Mouse (Mus musculus) adrenal gland (tissue): ENCODE data around the gene Klhl8.
"Not testable (repeated sequence)": the region's sequence is repeated elsewhere in the genome, so short reads cannot be mapped to it uniquely, and the experiment has no call there.

Source experiments
- intact Hi-C: fragments of 180-260 bp; cut with DNase I; formaldehyde crosslinking; loops from one replicate; pipeline ENCODE4 v1.15.1; 2025
- long read RNA-seq, 2 experiments: library from polyadenylated mRNA; unstranded; transcript quantifications; one replicate each; pipeline ENCODE4 v2.0.0; 2020; ENCODE audit warnings: borderline replicate concordance in 1 of 2; ENCODE audit not compliant: insufficient replicate concordance in 1 of 2

Klhl8 gene
- long read RNA-seq, experiment 1, transcript Klhl8-201 (10 exons, 3,193 nt), result major isoform, 9 of 21 reads
- long read RNA-seq, experiment 1, partial matches to known transcripts, result 3 of 21 reads
- long read RNA-seq, experiment 1, other reads (novel, unspliced or antisense), result 9 of 21 reads
- long read RNA-seq, experiment 2, transcript Klhl8-201 (10 exons, 3,193 nt), result major isoform, 13 of 21 reads
- long read RNA-seq, experiment 2, partial matches to known transcripts, result 5 of 21 reads
- long read RNA-seq, experiment 2, other reads (novel, unspliced or antisense), result 3 of 21 reads

- intact Hi-C loops, result no loop called here
These were observed at the start of gene Klhl8 for GRCm38 (mm10) chr5:103910748-103911409. Gene Klhl8 (minus strand): TSS chr5:103911259.

GRCm38 (mm10) chr5:103954638-103955037 lies 43.6 kb upstream of the Klhl8 start:
- intact Hi-C loops, result no loop called here

- intact Hi-C loops, result no loop called here
These were observed 42.4 kb upstream of the Klhl8 start for GRCm38 (mm10) chr5:103953135-103954083.

- intact Hi-C loops, result not testable (repeated sequence)
These were observed 39.1 kb upstream of the Klhl8 start for GRCm38 (mm10) chr5:103950138-103950537.

GRCm38 (mm10) chr5:103943183-103943582 lies 32.1 kb upstream of the Klhl8 start:
- intact Hi-C loops, result no loop called here

GRCm38 (mm10) chr5:103939856-103940255 lies 28.8 kb upstream of the Klhl8 start:
- intact Hi-C loops, result no loop called here

- intact Hi-C loops, result no loop called here
These were observed 28.2 kb upstream of the Klhl8 start for GRCm38 (mm10) chr5:103939350-103939652.

- intact Hi-C loops, result no loop called here
These were observed 27.7 kb upstream of the Klhl8 start for GRCm38 (mm10) chr5:103938547-103939349.

GRCm38 (mm10) chr5:103936906-103937589 lies 26.0 kb upstream of the Klhl8 start:
- intact Hi-C loops, result no loop called here

GRCm38 (mm10) chr5:103931924-103932323 lies 20.9 kb upstream of the Klhl8 start:
- intact Hi-C loops, result not testable (repeated sequence)

- intact Hi-C loops, result no loop called here
These were observed 19.5 kb upstream of the Klhl8 start for GRCm38 (mm10) chr5:103930511-103930910.

- intact Hi-C loops, result loop anchor here (10.0 kb wide), 2 partner anchors 253 to 583 kb away; no protein-coding TSS in a partner anchor
These were observed 17.1 kb upstream of the Klhl8 start for GRCm38 (mm10) chr5:103928196-103928550.

GRCm38 (mm10) chr5:103927429-103928195 lies 16.6 kb upstream of the Klhl8 start:
- intact Hi-C loops, result loop anchor here (1.0 to 10.0 kb wide), 3 partner anchors 71 to 583 kb away; no protein-coding TSS in a partner anchor

- intact Hi-C loops, result loop anchor here (10.0 kb wide), 2 partner anchors 252 to 582 kb away; no protein-coding TSS in a partner anchor
These were observed 15.3 kb upstream of the Klhl8 start for GRCm38 (mm10) chr5:103926398-103926797.

- intact Hi-C loops, result loop anchor here (10.0 kb wide), 2 partner anchors 249 to 579 kb away; no protein-coding TSS in a partner anchor
These were observed 12.7 kb upstream of the Klhl8 start for GRCm38 (mm10) chr5:103923755-103924154.

- intact Hi-C loops, result loop anchor here (10.0 kb wide), 2 partner anchors 248 to 578 kb away; no protein-coding TSS in a partner anchor
These were observed 12.0 kb upstream of the Klhl8 start for GRCm38 (mm10) chr5:103923101-103923500.

GRCm38 (mm10) chr5:103922436-103922835 lies 11.4 kb upstream of the Klhl8 start:
- intact Hi-C loops, result loop anchor here (10.0 kb wide), 2 partner anchors 248 to 578 kb away; no protein-coding TSS in a partner anchor

GRCm38 (mm10) chr5:103919497-103919896 lies 8.4 kb upstream of the Klhl8 start:
- intact Hi-C loops, result no loop called here

- intact Hi-C loops, result no loop called here
These were observed 7.2 kb upstream of the Klhl8 start for GRCm38 (mm10) chr5:103918233-103918632.
